Mouse (Mus musculus): Measurements from ENCODE around the gene Ciz1. TPM values are rescaled to one million over a fixed set of nuclear protein-coding genes. Genes with fewer than 3 reads are reported as not detected.

Gene Ciz1
- total RNA-seq, 1 experiment from 2014 or later, result 47.7 TPM

GRCm38 (mm10) chr2:32318709-32319585 lies 33.2 kb upstream of the Ciz1 start:
- no peak for ATAC-seq (replicated peaks; ENCODE audit: insufficient number of reproducible peaks, low FRiP score, low TSS enrichment, poor library complexity, severe bottlenecking)

- ATAC-seq (replicated peaks; ENCODE audit: insufficient number of reproducible peaks, low FRiP score, low TSS enrichment, poor library complexity, severe bottlenecking), result no peak
Observed at GRCm38 (mm10) chr2:32319586-32320580, 32.2 kb upstream of the Ciz1 start.

- ATAC-seq (replicated peaks; ENCODE audit: insufficient number of reproducible peaks, low FRiP score, low TSS enrichment, poor library complexity, severe bottlenecking), result no peak
Observed at GRCm38 (mm10) chr2:32320721-32321120, 31.4 kb upstream of the Ciz1 start.

- no peak for ATAC-seq (replicated peaks; ENCODE audit: insufficient number of reproducible peaks, low FRiP score, low TSS enrichment, poor library complexity, severe bottlenecking)
Observed at GRCm38 (mm10) chr2:32321591-32322298, 30.4 kb upstream of the Ciz1 start.

- no peak for ATAC-seq (replicated peaks; ENCODE audit: insufficient number of reproducible peaks, low FRiP score, low TSS enrichment, poor library complexity, severe bottlenecking)
Observed at GRCm38 (mm10) chr2:32322754-32323741, 29.1 kb upstream of the Ciz1 start.

GRCm38 (mm10) chr2:32324322-32324721 lies 27.8 kb upstream of the Ciz1 start:
- ATAC-seq (replicated peaks; ENCODE audit: insufficient number of reproducible peaks, low FRiP score, low TSS enrichment, poor library complexity, severe bottlenecking), result no peak

- ATAC-seq (replicated peaks; ENCODE audit: insufficient number of reproducible peaks, low FRiP score, low TSS enrichment, poor library complexity, severe bottlenecking), result no peak
Observed at GRCm38 (mm10) chr2:32325342-32325741, 26.8 kb upstream of the Ciz1 start.

GRCm38 (mm10) chr2:32327200-32327599 lies 24.9 kb upstream of the Ciz1 start:
- no peak for ATAC-seq (replicated peaks; ENCODE audit: insufficient number of reproducible peaks, low FRiP score, low TSS enrichment, poor library complexity, severe bottlenecking)

- ATAC-seq (replicated peaks; ENCODE audit: insufficient number of reproducible peaks, low FRiP score, low TSS enrichment, poor library complexity, severe bottlenecking), result no peak
Observed at GRCm38 (mm10) chr2:32328911-32329460, 23.1 kb upstream of the Ciz1 start.

GRCm38 (mm10) chr2:32329531-32329930 lies 22.6 kb upstream of the Ciz1 start:
- ATAC-seq (replicated peaks; ENCODE audit: insufficient number of reproducible peaks, low FRiP score, low TSS enrichment, poor library complexity, severe bottlenecking), result no peak

- ATAC-seq (replicated peaks; ENCODE audit: insufficient number of reproducible peaks, low FRiP score, low TSS enrichment, poor library complexity, severe bottlenecking), result no peak
Observed at GRCm38 (mm10) chr2:32332159-32332558, 20.0 kb upstream of the Ciz1 start.

- no peak for ATAC-seq (replicated peaks; ENCODE audit: insufficient number of reproducible peaks, low FRiP score, low TSS enrichment, poor library complexity, severe bottlenecking)
Observed at GRCm38 (mm10) chr2:32335888-32336287, 16.2 kb upstream of the Ciz1 start.

- ATAC-seq (replicated peaks; ENCODE audit: insufficient number of reproducible peaks, low FRiP score, low TSS enrichment, poor library complexity, severe bottlenecking), result no peak
Observed at GRCm38 (mm10) chr2:32339912-32340642, 12.1 kb upstream of the Ciz1 start.

- ATAC-seq (replicated peaks; ENCODE audit: insufficient number of reproducible peaks, low FRiP score, low TSS enrichment, poor library complexity, severe bottlenecking), result no peak
Observed at GRCm38 (mm10) chr2:32340836-32341633, 11.1 kb upstream of the Ciz1 start.

- no peak for ATAC-seq (replicated peaks; ENCODE audit: insufficient number of reproducible peaks, low FRiP score, low TSS enrichment, poor library complexity, severe bottlenecking)
Observed at GRCm38 (mm10) chr2:32341634-32341939, 10.5 kb upstream of the Ciz1 start.

GRCm38 (mm10) chr2:32342039-32342438 lies 10.1 kb upstream of the Ciz1 start:
- no peak for ATAC-seq (replicated peaks; ENCODE audit: insufficient number of reproducible peaks, low FRiP score, low TSS enrichment, poor library complexity, severe bottlenecking)

Measured in monocyte, adult 5-6 weeks (primary cell).